Mouse (Mus musculus): Measurements from ENCODE around the gene Utp20. TPM values are rescaled to one million over a fixed set of nuclear protein-coding genes. Genes with fewer than 3 reads are reported as not detected.

Gene Utp20
- total RNA-seq, 2 experiments from 2014 or later, result 14.5 to 17.4 TPM

DNA sequence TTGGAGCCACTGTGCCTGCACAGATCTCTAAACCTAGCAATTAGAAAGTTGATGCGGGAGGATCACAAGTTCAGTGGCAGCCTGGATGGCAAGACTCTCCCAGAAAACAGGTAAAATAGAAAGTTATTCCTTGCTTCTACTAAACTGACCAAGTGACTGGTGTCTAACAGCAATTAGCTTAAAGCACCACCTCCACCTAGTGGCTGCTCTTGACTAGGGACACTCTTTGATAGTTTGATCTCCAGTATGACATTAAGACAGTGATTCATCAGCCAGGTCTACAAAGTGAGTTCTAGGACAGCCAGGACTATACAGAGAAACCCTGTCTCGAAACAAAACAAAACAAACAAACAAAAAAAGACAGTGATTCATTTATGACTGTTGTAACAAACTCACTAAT is 101.3 kb downstream of the Utp20 start:
- intact Hi-C loops (cut with DNase I), result loop anchor here (10.0 kb wide), 1 partner anchor 271 kb away; the partner anchor contains the start of gene Sycp3
- peak; percentile 33 to 43 for DNase-seq

DNA sequence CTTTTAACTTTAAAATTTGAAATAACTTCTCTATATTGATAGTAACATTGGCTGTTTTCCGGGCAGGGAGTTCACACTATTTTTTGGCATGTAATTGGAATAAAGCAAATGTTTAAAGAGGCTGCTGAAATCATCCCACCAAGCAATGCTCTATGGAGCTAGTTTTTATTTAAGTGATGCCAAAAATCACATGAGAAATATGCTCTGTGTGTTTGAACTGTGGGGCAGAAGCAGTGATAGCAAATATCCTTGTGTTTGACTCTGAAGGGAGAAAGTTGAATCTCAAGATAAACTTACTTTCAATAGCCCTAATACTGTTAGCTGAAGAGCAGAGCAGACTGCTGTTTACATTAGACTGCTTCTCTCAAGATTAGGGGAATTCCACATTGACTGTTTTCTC is 107.0 kb downstream of the Utp20 start:
- intact Hi-C loops (cut with DNase I), result loop anchor here (10.0 kb wide), 1 partner anchor 265 kb away; the partner anchor contains the start of gene Sycp3
- no peak for DNase-seq

DNA sequence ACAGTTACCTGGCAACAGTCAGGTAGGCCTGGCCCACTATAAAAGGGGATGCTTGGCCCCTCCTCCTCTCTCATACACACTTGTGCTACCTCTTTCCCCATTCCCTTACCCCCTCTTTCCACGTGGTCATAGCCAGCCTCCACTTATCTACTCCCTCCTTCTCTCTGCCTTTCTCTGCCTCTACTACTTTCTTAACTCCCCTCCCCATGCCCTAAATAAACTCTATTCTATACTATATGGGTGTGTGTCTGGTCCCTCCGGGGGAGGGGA is 108.9 kb downstream of the Utp20 start:
- intact Hi-C loops (cut with DNase I), result no loop called here
- DNase-seq, result no peak

DNA sequence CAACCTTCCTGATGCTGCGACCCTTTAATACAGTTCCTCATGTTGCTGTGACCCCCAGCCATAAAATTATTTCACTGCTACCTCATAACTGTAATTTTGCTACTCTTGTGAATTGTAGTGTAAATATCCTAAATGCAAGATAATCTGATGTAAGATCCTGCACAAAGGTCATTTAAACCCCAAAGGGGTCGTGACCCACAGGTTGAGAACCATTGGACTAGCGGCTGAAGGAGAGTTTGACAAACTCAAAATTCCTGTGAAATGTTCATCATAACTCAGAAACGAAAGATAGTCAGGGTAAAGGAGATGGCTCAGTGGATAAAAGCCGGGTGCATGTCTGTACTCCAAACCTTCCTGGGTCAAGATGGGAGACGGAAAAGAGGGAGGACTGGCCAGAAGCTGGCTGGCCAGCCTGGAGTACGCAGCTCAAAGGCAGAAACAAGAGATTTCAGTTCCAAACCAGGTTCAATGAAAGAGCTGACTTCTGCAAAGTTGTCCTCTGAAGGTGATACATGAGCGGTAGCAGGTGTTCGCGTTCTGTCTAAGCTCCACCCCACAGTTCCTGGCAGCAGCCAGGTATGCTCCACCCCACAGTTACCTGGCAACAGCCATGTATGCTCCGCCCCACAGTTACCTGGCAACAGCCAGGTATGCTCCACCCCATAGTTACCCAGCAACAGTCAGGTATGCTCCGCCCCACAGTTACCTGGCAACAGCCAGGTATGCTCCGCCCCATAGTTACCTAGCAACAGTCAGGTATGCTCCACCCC is 109.4 kb downstream of the Utp20 start:
- intact Hi-C loops (cut with DNase I), result no loop called here
- no peak for DNase-seq

- intact Hi-C loops (cut with DNase I), result no loop called here
- no peak for DNase-seq
These were observed 111.0 kb downstream of the Utp20 start for GRCm38 (mm10) chr10:88715621-88716020.

DNA sequence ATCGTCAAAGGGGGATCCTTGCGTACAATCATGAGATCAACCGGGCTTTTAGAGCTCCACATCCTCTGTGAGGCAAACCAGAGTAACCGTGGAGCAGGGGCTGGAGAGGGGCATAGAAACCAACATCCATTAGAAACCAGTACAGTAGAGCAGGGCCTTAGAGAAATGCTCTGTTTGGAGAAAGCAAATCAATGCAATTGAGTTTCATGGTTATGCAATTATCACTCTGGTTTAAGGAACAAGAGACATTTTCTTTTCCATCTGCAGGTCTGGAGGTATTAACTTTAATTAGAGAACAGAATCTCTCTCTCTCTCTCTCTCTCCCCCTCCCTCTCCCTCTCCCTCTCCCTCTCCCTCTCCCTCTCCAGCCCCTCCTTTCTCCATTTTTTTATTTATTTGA is 111.9 kb downstream of the Utp20 start:
- intact Hi-C loops (cut with DNase I), result no loop called here

GRCm38 (mm10) chr10:88712359-88712758 is 114.2 kb downstream of the Utp20 start:
- no peak for DNase-seq
- intact Hi-C loops (cut with DNase I), result no loop called here

More for the DNA sequence above, 111.9 kb downstream of the Utp20 start:
- DNase-seq, result no peak

DNA sequence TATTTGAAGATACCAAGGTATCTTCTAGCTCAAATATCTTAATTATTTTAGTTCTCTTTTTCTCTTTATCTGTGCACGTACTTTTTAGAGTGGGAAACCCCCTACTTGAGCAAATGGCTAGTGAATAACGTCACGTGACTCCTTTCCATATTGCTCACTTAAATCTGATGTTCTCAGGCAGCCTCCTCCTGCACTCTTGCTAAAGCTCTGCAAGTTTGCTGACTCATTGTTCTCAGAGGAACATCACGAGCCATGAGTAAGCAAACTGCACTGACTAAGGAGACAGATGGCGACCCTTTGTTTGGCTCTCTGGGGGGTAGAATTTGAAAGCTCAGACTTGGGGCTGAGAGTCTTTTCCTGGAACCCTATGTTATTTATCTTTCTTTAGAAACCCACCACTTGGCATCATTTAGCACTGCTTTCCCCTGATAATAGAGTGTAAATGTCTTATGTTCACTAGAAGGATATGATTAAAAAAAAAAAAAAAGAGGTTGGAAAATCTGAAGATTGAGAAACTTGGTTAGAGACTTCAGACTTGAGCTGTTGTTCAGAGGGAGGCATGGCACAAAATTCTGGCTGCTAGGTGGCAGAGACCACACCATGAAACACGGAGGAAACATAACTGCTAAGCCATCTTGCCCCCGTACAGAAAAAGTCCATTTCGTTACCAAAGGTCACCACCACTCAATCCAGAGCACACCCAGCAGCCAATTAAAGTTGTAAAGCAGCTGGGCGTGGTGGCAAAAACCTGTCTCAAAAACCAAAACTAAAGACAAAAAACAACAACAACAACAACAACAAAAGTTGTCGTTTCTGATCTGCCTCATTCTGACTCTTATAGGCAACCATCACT is 117.7 kb downstream of the Utp20 start:
- DNase-seq, result no peak
- intact Hi-C loops (cut with DNase I), result no loop called here

DNA sequence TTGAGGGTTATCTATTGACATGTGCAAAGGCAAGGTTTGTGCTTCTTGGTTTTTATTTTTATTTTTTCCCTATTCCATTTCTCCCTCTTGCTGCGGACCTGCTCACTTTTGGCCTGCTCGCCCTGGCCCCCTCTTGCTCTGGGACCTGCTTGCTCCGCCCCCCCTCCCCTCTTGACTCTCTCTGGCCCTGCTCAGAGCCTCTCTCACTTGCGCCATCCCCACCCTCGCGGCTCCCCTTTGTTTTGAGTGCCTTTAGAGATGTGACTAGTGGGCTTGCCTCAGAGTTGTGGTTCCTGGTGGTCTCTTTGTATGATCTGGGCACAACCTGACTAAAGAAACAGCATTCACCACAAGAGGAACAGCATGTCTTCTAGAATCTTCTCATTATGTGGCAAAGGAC is 125.7 kb downstream of the Utp20 start:
- intact Hi-C loops (cut with DNase I), result no loop called here
- DNase-seq, result no peak

Other genes starting within 250 kb of the Utp20 start
- under 1 TPM; 0.15 to 0.38 TPM for gene Mybpc1, start 221.7 kb downstream of the Utp20 start, total RNA-seq (2021)
- under 1 TPM in 1 of 2 experiments, not detected in 1; 0.20 TPM for gene Spic, start 141.8 kb downstream of the Utp20 start, total RNA-seq (2021)
- gene Arl1, start 95.9 kb downstream of the Utp20 start, total RNA-seq (2021), result 10 to 100 TPM; 92.5 to 95.3 TPM
- not detected for gene Slc5a8, start 59.2 kb upstream of the Utp20 start, total RNA-seq (2021)

All from heart, postnatal 10 days (tissue).